Mouse (Mus musculus) heart, adult 11 months (tissue): Measurements from ENCODE around the gene Nmnat3.

Source experiments
- DNase-seq: peaks from one replicate; pipeline ENCODE4 v3.0.0; 2022

The Nmnat3 gene

DNA sequence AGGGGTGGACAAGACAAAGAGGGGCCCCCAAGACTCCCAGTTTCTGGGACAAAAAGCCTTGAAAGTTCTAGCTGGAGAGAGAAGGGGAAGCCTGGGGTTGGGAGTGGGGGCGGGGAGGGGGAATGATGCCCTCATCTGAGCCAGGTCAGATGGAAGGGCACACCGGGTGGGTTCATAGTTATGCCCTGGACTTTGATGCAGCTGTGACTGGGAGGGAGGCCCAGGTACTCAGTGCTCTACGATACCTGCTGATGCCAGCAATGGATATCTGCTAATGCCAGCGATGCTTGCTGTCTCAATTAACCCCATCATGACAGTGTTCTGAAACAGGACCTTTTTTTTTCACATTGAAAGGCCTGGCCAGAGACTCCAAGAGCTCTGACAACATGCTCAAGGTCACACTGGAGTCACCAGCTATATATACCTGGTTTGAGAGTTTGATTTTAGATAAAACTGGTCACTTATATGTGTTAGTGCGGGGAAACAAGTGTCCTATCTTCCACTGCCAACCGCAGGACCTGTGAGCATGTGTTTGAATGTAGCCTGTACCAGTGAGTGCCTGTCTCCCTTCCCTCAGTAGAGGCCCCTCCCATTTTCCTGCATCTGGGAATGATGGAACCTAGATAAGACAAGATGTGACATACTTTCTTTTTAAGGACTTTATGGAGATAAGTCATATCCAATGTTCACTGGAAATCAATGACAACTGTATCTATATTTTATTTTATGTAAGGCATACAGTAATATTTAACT is 25.6 kb downstream of the Nmnat3 start:
- DNase-seq = no peak

DNA sequence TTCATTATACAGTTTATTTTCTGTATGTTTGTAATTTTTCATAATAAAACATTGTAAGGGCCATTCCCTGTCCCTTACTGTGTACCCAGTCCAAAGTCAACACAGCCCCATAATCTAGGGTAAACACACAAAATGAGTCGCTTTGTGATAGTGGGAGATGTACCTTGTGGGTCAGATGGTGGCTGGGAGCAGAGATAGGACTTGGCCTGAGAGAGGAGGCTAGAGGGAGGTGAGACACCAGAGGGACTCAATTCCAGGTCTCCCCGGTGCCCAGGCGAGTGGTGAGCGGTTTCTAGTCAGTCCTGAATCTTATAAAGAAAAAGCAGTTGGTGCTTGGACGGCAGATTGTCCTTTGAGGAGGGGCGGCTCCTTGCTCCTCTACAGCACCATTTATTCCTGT is 26.4 kb downstream of the Nmnat3 start:
- no peak for DNase-seq

DNA sequence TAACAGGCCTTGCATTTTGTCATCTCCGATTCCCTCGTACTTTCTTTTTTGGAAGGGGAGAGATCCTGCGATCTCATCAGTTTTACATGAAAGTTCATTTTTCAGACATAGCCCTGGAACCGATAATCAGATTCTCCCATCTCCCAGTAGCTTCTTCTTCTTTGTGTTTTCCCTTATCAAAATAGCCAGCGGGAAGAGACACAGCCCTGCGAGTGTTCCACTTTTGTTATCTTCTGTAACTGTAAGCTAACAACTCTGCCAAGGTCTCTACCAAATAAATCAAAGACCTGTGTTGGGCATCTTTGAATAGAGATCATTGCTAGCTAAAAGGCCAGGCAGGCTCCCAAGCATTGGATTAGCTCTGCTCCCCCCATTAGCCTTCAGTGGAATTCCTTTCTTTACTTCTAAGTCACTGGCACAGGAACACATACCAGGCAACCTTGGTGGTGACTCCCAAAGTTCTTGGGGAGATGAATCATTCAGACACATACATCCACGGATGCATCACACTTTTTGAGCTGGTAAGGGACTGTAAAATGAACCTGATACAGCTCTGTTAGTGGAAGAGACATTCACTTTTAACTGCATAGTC is 26.9 kb downstream of the Nmnat3 start:
- no peak for DNase-seq

DNA sequence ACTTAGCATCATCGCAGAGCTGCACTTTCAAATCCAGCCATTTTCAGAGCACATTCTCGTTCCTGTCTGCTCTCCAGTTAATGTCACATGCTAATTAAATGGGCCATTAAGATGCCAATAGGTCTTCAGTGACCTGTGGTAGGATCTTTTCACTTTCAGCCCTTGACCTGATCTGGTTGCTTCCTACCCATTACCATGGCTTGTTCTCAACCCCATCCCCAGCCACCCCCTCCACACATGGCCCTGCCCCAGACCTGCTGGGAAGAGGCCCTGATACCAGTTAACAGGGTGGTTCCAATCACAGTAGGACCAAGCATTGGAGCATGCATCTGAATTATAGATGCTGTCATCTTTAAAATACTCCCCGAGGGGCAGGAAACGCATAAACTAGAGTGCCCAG is 30.7 kb downstream of the Nmnat3 start:
- no peak for DNase-seq

DNA sequence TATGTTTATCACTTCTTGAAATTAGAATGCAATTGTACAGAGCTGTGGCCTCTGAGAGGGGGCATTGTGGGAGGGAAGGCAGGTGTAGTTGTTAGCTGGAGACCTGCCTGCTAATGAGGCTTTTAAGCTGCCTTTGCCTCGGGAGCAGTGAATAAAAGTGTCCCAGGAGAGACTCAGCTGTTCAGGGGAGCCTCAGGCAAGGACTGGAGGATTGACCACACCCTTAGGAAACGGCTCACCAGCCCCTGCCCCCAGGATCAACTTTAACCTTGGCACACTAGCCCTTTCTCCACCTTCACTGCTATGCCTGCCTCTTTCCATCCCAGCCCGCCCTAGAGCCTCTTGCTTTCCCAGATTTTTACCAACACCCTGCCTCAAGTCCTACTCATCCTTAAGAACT is 31.6 kb downstream of the Nmnat3 start:
- no peak for DNase-seq

DNA sequence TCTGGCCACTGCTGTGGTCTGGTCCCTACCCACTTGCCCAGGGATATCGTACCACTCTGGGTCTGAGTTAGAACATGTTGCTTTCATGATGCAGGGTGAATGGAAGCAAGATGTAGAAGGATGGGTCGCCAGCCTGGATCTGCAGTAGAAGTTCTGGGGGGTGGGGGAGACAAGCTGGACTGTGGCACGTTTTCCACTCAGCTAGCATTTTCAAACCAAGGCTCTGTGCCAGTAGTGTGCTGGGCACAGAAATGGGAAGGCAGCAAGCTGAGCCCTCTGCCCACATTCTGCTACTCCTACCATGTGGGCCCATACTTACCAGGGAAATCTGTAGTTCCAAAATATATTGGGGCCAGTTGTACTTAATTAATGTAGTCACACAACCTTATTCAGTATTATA is 33.5 kb downstream of the Nmnat3 start:
- DNase-seq = no peak

DNA sequence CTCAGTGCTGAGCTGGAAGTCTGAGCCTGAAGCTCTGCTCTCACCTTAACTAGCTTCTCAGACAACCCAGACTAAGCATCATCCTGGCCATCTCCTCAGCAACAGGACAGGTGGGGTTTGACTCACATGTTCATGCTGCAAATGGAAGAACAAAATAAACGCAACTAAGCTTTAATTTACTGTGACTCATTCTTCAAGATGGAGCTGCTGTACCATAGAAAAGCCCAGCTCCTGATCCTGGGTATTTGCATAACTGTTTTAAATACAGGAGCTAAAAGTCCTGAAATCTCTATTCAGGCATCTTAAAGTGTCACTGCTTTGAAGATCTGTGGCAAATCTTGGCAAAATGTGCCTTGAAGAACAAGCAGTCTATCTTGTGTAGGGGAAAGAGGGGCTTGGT is 38.9 kb downstream of the Nmnat3 start:
- no peak for DNase-seq

DNA sequence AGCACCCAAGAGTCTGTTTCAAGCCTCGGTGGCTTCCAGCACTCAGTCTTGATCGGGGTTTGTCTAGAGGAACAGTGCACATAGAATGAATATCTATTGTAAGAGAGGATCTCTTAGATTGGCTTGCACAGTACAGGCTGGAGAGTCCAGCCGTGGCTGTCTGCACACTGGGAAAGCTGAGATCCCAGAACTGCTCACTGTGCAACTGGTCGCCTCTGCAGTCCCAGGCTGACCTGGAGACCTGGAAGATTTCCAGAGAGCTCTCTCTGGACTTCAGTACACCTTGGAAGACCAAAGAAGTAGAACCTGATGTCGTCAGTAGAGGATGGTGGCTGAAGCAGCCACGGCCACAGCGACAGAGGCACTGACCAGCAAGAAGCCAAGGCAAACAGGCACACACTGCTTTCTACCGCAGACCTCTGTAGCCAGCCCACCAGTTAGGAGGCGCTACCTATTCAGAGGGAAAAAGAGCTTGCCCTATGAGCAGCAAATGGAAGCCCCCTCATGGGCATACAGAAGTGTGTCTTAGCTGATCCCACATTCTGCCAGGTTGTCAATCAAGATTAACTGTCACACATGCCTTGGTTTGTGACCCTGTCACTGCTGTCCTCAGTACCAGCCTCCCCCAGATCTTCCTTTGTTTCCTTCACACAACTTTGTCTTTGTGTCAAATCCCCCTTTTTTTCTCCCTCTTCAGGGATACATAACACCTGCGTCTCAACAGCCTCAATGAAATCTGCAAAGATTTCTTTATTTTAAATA is 41.4 kb downstream of the Nmnat3 start:
- no peak for DNase-seq

DNA sequence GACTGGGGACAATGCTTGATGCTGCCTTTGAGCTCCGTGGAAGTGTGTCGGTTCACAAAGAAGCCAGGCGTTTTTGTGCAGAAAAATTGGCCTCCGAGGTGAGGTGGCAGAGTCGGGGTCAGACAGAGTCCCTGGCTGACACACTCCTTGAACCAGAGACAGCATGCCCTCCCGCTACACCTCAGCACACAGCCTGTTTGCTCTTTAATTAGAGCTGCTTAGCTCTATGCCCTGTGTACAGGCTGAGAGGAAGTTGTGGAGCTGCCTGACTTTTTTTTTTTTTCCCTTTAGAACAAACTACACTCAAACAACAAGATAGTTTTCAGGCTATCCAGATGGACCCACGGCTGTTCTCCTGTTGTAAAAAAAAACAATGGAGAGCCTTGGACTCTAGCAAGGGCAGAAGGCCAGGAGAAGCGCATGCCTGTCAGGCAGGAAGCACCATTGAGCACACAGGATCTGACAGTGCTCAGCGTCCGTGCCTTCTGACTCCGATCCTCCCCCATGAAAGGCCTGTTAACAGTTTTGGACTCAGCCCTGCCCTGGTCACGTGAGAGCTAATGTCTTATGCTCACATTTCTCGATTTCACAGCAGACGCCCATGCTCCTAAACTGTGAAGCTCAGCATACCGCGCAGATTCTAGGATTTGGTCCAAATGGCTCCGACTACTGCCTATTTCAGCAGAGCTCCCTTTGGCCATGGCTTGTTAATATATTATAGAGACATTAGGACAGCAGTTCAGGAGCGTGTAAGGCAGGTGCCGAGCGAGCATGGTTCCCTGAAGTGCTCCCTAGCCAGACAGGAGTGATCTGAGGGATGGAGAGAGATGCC is 42.3 kb downstream of the Nmnat3 start:
- peak; percentile 97 for DNase-seq

DNA sequence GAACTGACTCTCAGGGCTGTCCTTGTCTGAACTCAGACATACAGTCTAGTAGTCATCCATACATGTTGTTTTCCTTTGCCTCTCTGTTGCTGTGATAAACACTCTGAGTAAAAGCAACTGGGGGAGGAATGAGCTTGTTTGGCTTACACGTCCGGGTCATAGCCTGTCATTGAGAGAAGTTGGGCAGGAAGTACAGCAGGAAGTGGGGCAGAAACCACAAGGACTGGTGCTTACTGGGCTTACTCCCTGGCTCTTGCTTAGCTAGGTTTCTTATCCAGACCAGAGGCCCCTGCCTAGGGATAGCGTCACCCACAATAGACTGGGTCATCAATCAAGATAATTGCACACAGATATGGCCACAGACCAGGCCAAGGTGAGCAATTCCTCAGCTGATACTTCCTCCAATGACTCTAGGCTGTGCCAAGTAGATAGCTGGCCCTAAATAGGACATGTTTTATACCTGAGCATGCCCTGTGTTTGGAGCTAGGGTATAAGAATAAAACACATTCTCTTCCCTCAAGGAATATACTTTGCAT is 46.1 kb downstream of the Nmnat3 start:
- no peak for DNase-seq

DNA sequence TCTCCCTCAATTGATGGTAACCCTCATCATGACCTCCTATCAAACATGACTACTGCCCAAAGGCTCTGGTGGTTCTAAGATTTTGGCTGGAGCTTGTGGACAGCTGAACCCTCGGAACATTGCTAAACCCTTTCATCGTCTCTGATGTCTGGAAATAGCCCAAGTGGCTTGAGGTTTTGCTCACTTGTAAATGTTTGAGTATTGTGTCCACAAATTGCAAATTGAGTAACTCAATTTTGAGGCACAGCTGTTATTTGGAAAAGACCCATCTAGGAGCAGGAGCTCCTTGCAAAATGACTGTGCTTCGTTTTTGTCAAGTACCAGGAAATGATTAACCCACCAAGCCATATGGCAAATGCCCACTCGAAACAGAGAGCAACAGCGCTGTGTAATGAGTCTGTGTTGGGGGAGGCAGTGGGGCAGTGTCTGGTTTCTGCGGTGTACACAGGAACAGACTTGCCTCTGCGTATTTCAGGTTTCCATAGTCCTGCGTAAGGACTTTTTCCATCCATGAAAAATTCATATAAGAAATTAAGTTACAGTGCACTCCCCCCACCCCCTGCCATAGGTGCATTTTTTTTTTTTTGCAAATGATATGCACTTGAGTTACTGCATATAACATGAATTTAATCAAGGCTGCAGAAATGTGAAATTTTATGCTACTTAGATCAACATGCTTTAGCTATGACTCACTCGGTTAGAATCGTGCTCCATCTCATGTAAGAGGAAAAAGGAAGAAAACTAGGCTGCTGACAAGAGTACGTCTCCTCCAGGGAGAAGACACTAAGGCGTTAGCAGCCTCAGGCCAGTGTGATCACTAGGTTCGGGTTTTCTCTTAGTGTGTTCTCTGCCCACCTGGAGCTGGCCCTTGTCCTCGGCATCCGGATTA is 50.9 kb downstream of the Nmnat3 start:
- peak; percentile 88 for DNase-seq

DNA sequence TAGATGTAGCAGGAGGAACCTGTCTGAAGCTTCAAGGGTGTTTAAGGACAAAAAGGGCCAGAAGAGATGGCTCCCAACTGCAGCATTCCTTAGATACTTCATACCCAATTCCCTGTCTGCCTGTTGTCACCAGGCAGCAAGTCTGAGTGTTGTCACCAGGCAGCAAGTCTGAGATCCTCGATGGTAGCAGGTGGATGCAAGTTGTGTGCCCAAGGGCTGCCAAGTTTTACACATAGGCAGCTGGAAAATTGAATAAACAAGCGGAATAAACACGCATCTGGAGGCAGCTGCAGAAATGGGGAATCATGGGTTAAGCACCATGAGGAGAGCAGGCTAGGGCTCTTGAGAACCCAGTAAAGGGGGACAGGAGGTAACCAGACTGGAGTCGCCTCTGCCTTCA is 52.7 kb downstream of the Nmnat3 start:
- DNase-seq = no peak

DNA sequence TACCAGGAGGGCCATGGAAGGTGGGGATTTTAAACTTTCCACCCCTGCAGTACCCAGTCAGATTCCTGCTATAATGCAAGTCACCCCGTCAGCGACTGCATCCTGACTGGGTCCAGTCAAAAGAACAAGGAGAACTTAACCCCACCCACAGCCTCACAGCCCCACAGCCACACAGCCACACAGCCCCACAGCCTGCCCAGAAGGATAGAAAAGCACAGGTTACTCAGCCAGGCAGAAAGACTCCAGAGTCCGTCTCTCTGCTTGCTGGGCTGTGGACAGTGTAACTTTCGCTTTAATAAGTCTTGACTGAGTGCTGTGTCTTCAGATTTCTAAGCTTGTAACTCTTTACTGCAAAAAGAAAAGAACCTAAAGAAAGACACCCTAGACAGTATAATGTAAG is 53.2 kb downstream of the Nmnat3 start:
- DNase-seq = no peak

DNA sequence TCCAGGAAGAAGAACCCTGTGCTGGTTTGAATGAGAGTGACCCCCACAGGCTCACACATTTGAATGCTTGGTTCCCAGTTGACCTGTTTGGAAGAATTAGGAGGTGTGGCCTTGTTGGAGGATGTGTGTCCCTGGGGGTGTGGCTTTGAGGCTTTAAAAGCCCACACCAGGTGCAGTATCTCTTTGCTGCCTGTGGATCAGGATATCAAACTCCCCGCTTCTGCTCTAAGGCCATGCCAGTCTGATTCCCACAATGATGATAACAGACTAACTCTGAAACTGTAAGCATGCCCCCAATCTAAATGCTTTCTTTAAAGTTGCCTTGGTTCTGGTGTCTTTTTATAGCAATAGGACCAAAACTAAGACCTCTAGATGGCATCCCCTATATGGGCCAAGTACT is 58.6 kb downstream of the Nmnat3 start:
- no peak for DNase-seq

DNA sequence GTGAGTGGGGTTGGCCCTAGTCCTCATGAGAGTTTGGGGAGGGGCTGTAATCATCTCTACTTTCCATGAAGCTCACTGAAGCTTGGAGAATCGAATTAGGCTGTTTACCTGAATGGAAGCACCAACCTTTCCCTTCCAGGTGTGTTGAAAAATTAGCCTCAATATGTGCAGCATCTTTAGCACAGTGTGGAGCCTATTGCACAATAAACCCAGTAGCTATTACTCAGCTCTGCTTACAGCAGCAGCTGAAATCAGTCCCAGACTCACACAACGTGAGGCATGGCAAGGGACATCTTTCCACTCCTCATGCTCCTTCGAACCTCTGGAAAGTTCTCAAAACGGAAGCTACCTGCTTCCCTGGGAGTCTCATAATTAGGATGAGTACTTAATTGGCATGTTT is 59.0 kb downstream of the Nmnat3 start:
- no peak for DNase-seq

DNA sequence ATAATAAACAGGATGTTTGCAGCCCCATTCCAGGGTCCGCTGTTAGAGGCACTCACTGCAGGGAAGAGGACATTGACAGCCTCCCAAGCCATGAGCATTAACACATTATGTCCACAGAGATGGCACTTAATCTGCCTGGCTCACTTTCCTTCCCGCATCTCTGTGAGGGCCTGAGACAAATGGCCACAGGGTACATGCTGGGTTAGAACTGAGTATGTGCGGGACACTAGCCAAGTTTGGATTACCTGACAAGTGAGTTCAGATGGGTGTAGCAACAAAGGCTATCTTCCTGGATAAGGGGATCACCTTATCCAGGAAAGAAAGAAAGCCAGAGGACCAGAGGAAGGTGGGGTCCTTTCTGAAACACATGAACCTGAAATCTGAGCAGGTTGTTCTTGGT is 59.8 kb downstream of the Nmnat3 start:
- DNase-seq = no peak

DNA sequence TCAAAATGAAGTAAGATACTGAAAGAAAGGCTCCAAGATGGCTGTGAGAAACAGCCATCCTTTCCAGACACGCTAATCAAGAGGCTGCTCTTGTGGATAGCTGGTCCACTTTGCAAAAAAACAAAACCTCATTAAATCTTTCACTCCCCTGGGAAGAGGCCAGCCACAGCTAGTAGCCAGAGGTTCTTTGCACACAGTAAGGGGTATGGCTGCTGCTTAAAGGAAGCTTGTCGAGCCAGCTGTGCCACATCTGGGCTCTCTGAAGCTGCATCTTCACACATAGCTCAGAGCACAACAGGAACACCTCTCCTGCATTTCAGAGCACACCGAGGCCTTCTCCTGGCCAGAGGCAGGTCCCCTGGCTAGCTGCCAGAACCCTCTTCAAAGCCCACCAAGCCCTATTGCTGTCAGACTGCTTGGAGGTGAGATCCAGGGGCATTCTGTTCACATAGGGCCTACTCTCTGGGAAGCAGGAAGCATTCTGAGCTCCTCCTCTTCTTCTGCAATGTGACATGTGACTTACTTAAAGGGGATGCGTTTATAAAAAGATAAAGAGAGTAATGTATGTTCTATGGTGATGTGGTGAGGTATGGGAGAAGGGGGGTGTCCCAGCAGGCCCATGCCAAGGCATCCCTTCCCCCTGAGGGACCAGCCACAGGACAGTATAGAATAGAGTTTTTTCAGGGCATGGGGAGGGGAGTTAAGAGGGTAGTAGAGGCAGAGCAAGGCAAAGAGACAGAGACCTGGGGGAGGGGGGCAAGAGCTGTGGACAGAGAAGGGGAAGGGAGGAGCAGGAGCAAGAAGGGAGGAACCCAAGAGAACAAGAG is 63.3 kb downstream of the Nmnat3 start:
- DNase-seq = no peak

DNA sequence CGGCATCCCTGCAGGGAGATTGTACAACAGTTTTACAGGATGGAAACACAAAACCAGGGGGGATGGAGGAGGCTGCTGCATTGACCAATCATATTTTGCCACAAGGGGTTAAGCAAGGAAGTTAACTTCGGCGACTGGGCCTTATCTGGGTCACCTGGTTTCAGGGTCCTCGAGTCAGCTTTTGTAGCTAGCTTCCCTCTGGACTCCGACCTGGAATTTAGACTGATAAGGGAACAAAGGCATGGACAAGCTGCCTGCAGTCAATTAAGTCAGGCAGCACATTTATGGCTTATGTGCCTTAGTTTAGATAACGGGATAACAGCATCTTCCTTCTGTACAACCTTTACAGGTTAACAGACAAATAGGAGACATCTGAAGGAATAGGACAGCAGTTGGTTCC is 65.1 kb downstream of the Nmnat3 start:
- no peak for DNase-seq

DNA sequence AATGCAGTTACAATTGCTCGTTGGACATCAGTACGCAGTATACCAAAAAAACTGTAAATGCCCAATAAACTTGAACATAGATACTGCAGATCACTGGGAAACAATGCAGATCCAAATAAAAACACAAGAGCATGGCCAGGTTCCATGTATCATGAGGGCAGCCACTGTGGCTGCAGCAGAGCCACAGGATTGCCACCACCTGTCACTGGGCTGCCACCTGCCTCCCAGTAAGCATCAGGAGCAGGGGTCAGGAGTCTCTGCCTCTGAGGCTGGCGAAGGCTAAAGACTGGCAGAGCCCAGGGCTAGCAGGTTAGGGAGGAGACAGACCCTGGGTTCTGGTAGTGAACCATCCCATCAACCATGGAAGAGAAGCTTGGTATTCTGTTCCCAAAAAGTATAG is 67.7 kb downstream of the Nmnat3 start:
- no peak for DNase-seq

DNA sequence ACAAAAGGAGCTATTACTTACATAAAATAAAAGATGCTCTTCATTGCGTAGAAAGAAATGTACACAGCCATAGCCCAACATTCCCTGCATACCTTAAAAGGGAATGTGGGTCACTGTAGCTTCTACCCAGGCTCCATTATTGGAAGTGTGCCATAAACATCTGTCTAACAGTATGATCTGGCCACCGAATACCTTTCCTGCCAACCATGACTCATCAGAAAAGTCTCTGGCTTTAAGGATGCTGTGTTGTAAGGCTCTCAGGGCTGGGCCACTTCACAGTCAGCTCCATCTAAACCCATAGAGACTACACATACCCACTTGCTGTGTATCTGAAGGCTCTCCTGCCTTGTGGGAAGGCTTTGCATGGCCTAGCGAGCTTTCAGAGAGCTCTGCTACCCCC is 73.8 kb downstream of the Nmnat3 start:
- no peak for DNase-seq

DNA sequence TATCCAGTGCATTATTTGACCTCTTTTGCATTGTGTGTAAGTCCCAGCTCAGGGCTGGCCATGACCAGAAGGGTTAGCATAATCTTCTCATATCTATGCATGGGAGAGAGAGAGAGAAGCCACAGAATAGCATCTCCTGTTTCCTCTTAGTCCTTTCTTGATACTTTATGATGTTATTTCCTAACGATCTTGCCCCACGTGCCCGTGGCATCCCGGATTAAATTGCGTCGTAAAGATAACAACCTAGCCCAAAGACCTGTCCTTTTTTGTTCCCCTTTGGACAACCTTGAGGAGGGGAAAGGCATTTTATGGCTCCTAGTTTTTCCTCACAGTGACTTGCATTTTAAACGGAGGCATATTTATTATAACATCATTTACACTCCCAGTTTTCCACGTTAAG is 78.8 kb downstream of the Nmnat3 start:
- peak; percentile 53 for DNase-seq
